Mouse (Mus musculus): Measurements from ENCODE around the gene Tmem222. TPM values are rescaled to one million over a fixed set of nuclear protein-coding genes. Genes with fewer than 3 reads are reported as not detected.

Gene Tmem222
- polyA plus RNA-seq, 1 experiment from 2014 or later: 85.8 TPM

DNA sequence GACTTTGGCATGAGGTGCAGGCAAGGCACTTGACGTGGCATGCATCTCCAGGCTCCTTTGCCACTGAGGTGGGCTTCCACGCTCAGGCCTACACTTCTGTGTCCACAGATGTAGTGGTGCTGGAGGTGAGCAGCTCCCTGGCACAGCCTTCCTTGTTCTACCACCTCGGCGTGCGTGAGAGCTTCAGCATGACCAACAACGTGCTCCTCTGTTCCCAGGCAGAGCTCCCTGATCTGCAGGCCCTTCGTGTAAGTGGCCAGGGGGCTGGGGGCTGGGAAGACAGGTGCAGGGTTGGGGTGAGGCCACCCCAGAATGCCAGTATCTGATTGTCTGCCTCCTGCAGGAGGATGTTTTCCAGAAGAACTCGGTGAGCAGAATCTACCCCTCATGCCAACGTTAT, 34.9 kb downstream of the Tmem222 start:
- Histone ChIP-seq H3K4me3 (no peak overlapping the region), H3K4me1 (peaks cover 31% of the 10 kb centered on the region), H3K36me3 (replicated peaks) (no peaks in the 10 kb centered on the region), H3K27ac (no peak overlapping the region), H3K9me3 (no peaks in the 10 kb centered on the region), H3K27me3 (ENCODE audit: poor library complexity, severe bottlenecking) (peaks cover 95% of the 10 kb centered on the region)
- WGBS: 54% methylated on average over 9 of the region's 9 CpGs
- no peak for DNase-seq (ENCODE audit: extremely low spot score, low spot score)

DNA sequence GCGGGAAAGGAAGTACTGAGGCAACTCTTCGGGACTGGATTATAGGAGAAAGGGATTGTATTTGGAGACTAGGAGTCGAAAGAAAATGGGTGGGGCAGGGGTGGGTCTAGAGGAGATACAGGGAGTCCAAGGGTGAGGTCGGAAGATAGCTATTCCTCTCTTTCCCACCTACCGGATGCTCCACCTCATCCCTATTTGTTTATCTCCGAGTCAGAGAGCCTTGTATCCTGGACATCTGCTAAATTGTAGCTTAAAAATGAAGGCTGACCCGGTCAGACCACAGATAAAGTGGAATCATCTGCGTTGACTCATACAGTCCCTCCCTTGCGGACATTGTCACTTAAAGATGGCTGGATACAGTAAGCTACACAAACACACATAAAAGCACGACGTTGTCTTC, 35.7 kb downstream of the Tmem222 start:
- no peaks in the 10 kb centered on the region for H3K36me3 ChIP-seq (replicated peaks)
- no peak for DNase-seq (ENCODE audit: extremely low spot score, low spot score)
- H3K4me3 ChIP-seq: peak overlapping the region; percentile 70
- 36% methylated on average over 11 of the region's 11 CpGs for WGBS
- peaks cover 31% of the 10 kb centered on the region for H3K4me1 ChIP-seq
- H3K27me3 ChIP-seq (ENCODE audit: poor library complexity, severe bottlenecking): peaks cover 95% of the 10 kb centered on the region
- H3K9me3 ChIP-seq: no peaks in the 10 kb centered on the region
- H3K27ac ChIP-seq: no peak overlapping the region

DNA sequence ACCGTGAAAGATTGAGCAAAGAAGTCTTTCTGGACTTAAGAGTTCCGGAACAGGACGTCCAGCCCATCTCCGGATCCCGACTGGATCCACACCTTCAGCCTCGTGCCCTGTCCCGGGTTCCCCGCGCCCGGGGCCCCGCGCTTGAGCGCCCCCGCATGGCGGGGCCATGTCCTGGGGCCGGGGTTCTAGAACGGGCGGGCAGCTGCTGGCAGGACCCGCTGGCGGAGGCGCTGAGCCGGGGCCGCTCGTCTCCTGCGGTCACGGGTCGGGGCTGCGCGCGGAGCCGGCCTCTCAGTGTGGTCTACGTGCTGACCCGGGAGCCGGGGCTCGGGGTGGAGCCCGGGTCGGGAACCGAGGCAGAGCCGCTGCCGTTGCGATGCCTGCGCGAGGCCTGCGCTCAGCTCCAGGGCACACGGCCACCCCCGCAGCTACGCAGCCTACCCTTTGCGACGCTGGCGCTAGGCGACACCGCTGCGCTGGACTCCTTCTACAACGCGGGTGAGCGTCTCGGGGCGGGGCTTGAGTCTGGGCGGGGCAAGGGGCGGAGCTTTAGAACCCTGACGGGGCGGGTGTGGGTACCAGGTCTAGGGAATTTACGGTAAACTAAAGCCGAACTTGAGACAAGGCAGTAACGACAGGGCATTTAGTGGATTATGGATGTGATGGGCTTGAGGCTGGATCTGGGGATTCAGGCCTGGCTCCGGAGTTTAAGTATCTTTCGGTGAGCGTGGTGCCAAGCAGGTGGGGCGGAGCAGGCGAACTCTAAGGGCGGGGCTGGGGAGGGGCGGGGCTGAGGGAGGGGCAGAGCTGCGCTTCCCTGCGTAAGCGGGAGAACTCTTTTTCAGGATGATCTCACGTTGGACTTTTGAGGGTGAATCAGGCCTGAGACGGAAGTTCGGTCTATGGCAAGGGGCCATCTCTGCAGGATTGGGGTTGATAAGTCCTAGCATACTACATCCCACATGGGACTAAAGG, 36.4 kb downstream of the Tmem222 start:
- Histone ChIP-seq H3K27me3 (ENCODE audit: poor library complexity, severe bottlenecking) (peaks cover 91% of the 10 kb centered on the region), H3K27ac (peak overlapping the region; percentile 83), H3K9me3 (no peaks in the 10 kb centered on the region), H3K4me1 (peaks cover 31% of the 10 kb centered on the region), H3K4me3 (peak overlapping the region; percentile 70), H3K36me3 (replicated peaks) (no peaks in the 10 kb centered on the region)
- DNase-seq (ENCODE audit: extremely low spot score, low spot score): peak; percentile 94
- whole genome bisulfite sequencing: under 1% methylated on average over 78 of the region's 78 CpGs

DNA sequence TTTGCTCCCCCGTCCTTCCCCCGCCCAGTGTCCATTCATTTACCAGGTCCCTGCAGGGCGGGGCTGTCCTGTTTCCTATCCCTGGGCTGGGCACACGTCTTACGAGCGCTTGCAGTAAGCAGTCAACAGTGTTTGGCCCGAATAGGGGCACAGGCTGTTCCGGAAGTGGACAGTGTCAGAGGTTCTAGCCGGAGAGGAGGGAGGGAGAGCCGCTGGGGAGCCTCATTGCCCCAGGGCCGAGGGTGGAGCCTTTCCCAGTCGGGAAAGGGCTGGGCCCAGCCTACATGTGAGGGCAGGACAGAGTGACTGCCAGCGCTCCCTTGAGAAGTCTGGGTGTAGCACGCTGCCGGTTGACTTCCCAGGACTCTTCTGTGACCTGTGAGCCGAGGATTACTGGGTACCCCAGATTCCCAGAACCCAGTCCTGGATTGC, 37.1 kb downstream of the Tmem222 start, which contains the start of gene Map3k6:
Gene Map3k6 (plus strand): TSS at position 329 of the 432 bp plus-strand sequence.
- H3K4me1 ChIP-seq: peaks cover 31% of the 10 kb centered on the region
- H3K27me3 ChIP-seq (ENCODE audit: poor library complexity, severe bottlenecking): peaks cover 89% of the 10 kb centered on the region
- no peaks in the 10 kb centered on the region for H3K9me3 ChIP-seq
- peak; percentile 49 for DNase-seq (ENCODE audit: extremely low spot score, low spot score)
- no peaks in the 10 kb centered on the region for H3K36me3 ChIP-seq (replicated peaks)
- 4% methylated on average over 16 of the region's 16 CpGs for WGBS
- H3K27ac ChIP-seq: peak within 1 kb of the TSS; percentile 83
- peak within 1 kb of the TSS; percentile 70 for H3K4me3 ChIP-seq

DNA sequence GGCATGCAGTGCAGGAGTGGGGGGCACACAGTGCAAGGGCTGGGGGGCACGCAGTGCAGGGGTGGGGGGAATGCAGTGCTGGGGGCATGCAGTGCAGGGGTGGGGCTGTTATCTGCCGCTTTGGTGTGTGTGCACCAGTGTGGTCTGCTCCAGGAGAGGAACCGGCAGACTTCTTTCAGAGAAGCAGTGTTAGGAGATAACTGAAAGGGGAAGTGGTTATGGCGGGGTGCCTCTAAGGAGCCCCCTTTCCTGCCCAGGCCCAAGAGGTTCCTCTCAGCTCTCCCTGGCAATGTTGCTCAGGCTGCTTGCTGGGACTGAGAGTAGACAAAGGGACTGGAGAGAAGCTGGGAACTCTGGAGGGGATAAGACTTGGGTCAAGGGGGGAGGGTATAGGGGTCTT, 39.7 kb downstream of the Tmem222 start:
- no peak overlapping the region for H3K4me3 ChIP-seq
- WGBS: 89% methylated on average over 4 of the region's 4 CpGs
- peaks cover 63% of the 10 kb centered on the region for H3K27me3 ChIP-seq (ENCODE audit: poor library complexity, severe bottlenecking)
- no peak for DNase-seq (ENCODE audit: extremely low spot score, low spot score)
- H3K27ac ChIP-seq: no peak overlapping the region
- no peaks in the 10 kb centered on the region for H3K36me3 ChIP-seq (replicated peaks)
- peaks cover 22% of the 10 kb centered on the region for H3K4me1 ChIP-seq
- H3K9me3 ChIP-seq: no peaks in the 10 kb centered on the region

DNA sequence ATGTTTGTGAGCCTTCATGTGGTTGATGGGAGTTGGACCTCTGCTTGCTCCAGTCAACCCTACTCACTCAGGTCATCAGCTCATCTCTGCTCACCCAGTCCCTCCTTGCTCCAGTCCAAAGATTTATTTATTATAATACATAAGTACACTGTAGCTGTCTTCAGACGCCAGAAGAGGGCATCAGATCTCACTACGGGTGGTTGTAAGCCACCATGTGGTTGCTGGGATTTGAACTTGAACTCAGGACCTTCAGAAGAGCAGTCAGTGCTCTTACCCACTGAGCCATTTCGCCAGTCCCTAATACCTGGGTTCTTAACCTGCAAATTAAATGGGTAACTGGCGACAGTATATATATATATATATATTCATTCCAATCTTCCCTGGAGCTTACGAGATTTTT, 42.2 kb downstream of the Tmem222 start:
- Histone ChIP-seq H3K4me3 (no peak overlapping the region), H3K9me3 (0 out of 2 replicates have a peak, but pooled peaks cover 5% of the 10 kb centered on the region), H3K36me3 (replicated peaks) (no peaks in the 10 kb centered on the region), H3K27me3 (ENCODE audit: poor library complexity, severe bottlenecking) (peaks cover 40% of the 10 kb centered on the region), H3K27ac (no peak overlapping the region), H3K4me1 (peaks cover 3% of the 10 kb centered on the region)
- no peak for DNase-seq (ENCODE audit: extremely low spot score, low spot score)
- 85% methylated on average over 5 of the region's 5 CpGs for WGBS

DNA sequence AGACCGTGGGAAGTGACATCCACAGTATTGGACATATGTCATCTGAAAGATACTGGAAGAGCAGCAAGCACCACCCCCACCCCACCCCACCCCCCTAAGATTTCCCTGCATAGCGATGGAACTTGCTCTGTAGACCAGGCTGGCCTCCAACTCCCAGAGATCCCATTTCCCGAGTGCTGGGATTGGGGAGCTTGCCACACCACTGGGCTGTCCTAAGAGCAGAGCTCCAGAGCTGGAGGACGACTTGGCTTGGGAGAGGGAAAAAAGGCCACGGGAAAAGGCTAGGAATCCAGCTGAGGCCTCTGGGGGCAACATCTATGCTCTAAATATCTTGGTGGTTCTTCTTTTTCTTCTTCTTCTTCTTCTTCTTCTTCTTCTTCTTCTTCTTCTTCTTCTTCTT, 42.8 kb downstream of the Tmem222 start:
- H3K9me3 ChIP-seq: 0 out of 2 replicates have a peak, but pooled peaks cover 5% of the 10 kb centered on the region
- 67% methylated on average over 5 of the region's 5 CpGs for WGBS
- peaks cover 3% of the 10 kb centered on the region for H3K4me1 ChIP-seq
- H3K27me3 ChIP-seq (ENCODE audit: poor library complexity, severe bottlenecking): peaks cover 34% of the 10 kb centered on the region
- no peaks in the 10 kb centered on the region for H3K36me3 ChIP-seq (replicated peaks)
- DNase-seq (ENCODE audit: extremely low spot score, low spot score): no peak
- H3K4me3 ChIP-seq: no peak overlapping the region
- no peak overlapping the region for H3K27ac ChIP-seq

DNA sequence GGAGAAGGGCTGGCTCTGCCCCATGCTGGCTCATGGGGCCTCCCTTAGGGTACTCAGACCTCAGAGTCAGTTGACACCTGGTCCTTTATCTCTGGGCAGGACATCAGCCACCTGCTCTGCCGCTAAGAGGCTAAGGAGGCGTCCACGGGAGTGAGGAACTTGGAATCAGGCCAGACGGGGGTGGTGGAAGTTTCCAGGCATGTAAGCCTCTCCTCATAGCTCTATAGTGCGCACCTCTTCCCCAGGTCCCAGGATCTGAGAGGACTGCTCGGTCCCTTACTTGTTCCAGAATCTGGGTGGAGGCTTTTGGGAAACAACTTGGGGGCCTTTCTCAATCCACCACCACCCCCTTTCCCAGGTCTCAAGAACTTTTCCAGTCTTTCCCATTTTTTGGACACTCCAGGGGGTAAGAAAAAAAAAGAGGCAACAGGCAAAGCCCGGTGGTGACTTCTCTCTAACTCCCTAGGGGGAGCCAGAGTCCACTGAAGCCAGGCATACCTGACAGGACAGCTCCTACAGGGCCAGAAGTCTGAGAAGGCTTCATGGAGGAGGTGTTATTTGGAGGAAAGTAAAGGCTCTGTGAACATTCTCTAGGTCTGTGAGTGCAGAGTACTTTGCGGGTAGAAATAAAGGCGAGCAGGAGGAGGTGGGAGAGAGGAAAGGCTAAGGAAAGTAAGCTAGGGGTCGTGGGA, 44.2 kb downstream of the Tmem222 start:
- no peaks in the 10 kb centered on the region for H3K36me3 ChIP-seq (replicated peaks)
- H3K27me3 ChIP-seq (ENCODE audit: poor library complexity, severe bottlenecking): peaks cover 20% of the 10 kb centered on the region
- peaks cover 8% of the 10 kb centered on the region for H3K4me1 ChIP-seq
- H3K27ac ChIP-seq: no peak overlapping the region
- H3K4me3 ChIP-seq: no peak overlapping the region
- WGBS: 41% methylated on average over 10 of the region's 10 CpGs
- no peak for DNase-seq (ENCODE audit: extremely low spot score, low spot score)
- H3K9me3 ChIP-seq: 0 out of 2 replicates have a peak, but pooled peaks cover 5% of the 10 kb centered on the region

DNA sequence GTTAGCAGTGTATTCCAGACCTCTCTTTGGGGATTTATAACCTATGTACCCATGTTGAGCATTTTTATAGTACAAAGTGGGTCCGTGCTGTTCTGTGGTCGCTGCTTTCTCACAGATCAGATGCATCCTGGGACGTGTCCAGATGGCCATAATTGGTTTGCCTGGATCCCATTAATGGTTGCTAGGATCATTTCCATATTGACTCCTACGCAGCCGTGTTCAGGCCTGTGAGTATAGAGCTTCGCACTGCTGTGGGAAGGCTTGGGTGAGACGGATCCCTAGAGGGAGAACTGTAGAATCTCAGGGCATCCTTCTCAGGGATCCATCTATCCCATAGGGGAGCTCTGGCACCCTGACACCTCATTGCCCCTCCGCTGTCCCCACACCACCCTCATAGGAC, 48.0 kb downstream of the Tmem222 start:
- H3K27ac ChIP-seq: peak overlapping the region; percentile 40; the same call in 1 of the 2 replicates
- WGBS: 65% methylated on average over 8 of the region's 8 CpGs
- 0 out of 2 replicates have a peak, but pooled peaks cover 5% of the 10 kb centered on the region for H3K9me3 ChIP-seq
- H3K4me1 ChIP-seq: peaks cover 11% of the 10 kb centered on the region
- H3K36me3 ChIP-seq (replicated peaks): no peaks in the 10 kb centered on the region
- no peak overlapping the region for H3K4me3 ChIP-seq
- no peaks in the 10 kb centered on the region; the same call in 1 of the 2 replicates for H3K27me3 ChIP-seq (ENCODE audit: poor library complexity, severe bottlenecking)
- no peak for DNase-seq (ENCODE audit: extremely low spot score, low spot score)

DNA sequence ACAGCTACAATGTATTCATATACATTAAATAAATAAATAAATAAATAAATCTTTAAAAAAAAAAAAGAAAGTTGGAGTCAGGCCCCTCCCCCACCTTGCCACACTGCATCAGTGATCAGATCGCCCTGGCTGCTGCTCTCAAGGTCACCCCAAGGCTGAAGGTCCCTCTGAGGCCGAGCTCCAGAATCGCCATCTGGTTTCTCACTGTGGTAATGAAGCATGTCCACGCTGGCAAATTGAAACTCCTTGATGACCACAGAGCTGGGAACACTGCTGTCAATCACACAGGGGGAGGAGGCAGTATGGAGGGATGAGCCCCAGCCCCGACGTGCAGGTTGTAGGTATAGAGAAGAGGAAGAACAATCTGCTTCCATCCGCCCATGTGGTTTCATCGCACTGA, 50.0 kb downstream of the Tmem222 start:
- H3K4me1 ChIP-seq: peaks cover 29% of the 10 kb centered on the region
- H3K9me3 ChIP-seq: 0 out of 2 replicates have a peak, but pooled peaks cover 5% of the 10 kb centered on the region
- H3K27me3 ChIP-seq (ENCODE audit: poor library complexity, severe bottlenecking): peaks cover 16% of the 10 kb centered on the region
- H3K36me3 ChIP-seq (replicated peaks): no peaks in the 10 kb centered on the region
- no peak overlapping the region for H3K4me3 ChIP-seq
- DNase-seq (ENCODE audit: extremely low spot score, low spot score): no peak
- 71% methylated on average over 8 of the region's 8 CpGs for WGBS
- H3K27ac ChIP-seq: no peak overlapping the region

DNA sequence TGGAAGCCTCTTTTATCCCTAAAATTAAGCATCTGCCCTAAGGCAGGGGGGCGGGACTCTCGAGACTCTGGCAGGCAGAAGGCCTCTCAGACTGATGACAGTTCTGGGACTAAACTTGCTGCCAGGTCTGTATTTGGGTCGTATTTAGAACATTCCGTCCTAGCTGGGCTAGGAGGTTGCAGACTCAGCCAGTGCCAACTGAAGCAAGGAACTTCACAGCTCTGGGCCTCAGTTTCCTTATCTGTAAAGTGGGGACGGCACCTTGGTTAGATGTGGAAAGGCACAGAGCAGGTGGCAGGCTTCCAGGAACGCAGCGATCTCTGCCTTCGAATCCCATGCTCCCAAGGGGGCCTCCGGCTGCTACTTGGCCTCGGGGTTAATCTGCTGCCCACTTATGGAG, 51.5 kb downstream of the Tmem222 start:
- no peaks in the 10 kb centered on the region for H3K9me3 ChIP-seq
- peaks cover 31% of the 10 kb centered on the region for H3K27me3 ChIP-seq (ENCODE audit: poor library complexity, severe bottlenecking)
- H3K36me3 ChIP-seq (replicated peaks): no peaks in the 10 kb centered on the region
- no peak overlapping the region for H3K27ac ChIP-seq
- H3K4me3 ChIP-seq: no peak overlapping the region
- no peak for DNase-seq (ENCODE audit: extremely low spot score, low spot score)
- H3K4me1 ChIP-seq: peaks cover 36% of the 10 kb centered on the region
- 81% methylated on average over 10 of the region's 10 CpGs for WGBS

DNA sequence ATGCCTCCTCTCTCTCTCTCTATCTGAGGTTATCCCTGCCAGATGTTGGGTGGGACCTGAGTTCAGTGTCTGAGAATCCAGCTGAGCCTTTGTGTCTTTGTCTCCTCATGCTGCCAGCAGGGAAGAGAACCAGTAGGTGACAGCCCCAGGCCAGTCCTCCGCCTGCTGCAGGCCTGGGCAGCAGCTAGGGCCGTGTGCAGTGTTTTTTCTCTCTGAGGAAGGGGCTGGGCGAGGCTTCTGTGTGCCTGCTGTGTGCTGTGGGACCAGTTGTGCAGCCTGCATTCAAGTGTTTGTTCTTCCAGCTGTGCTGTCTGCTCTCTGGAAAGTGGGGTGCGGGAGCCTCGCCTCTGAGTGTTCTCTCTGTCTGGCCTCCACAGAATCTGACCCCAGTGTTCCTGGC, 53.7 kb downstream of the Tmem222 start:
- WGBS: 39% methylated on average over 5 of the region's 5 CpGs
- Histone ChIP-seq H3K4me3 (no peak overlapping the region), H3K36me3 (replicated peaks) (no peaks in the 10 kb centered on the region), H3K9me3 (no peaks in the 10 kb centered on the region), H3K4me1 (peaks cover 36% of the 10 kb centered on the region), H3K27me3 (ENCODE audit: poor library complexity, severe bottlenecking) (peaks cover 53% of the 10 kb centered on the region), H3K27ac (peak overlapping the region; percentile 42)
- no peak for DNase-seq (ENCODE audit: extremely low spot score, low spot score)
